Mouse (Mus musculus): ENCODE data around the gene Arhgap32. TPM values are rescaled to one million over a fixed set of nuclear protein-coding genes. Genes with fewer than 3 reads are reported as not detected.

Arhgap32 gene
- polyA plus RNA-seq (2014; fragmentation: Illumina TruSeq; extraction: RNeasy Lipid Tissue Mini Kit (QIAGEN cat#74804); ENCODE audit: low read depth, low replicate concordance): 15.7 TPM

GRCm38 (mm10) chr9:32115786-32116185 lies at the start of gene Arhgap32:
TSS of gene Arhgap32 (plus strand) at chr9:32116136.

Other genes with a start within 250 kb of the Arhgap32 start
- gene Barx2, start 202.7 kb upstream of the Arhgap32 start, polyA plus RNA-seq (2014; fragmentation: Illumina TruSeq; extraction: RNeasy Lipid Tissue Mini Kit (QIAGEN cat#74804); ENCODE audit: low read depth, low replicate concordance): not detected
- gene Kcnj5, start 228.2 kb downstream of the Arhgap32 start, polyA plus RNA-seq (2014; fragmentation: Illumina TruSeq; extraction: RNeasy Lipid Tissue Mini Kit (QIAGEN cat#74804); ENCODE audit: low read depth, low replicate concordance): 1.1 TPM